Mouse (Mus musculus): ENCODE results near the gene Abi3bp. TPM values are rescaled to one million over a fixed set of nuclear protein-coding genes. Genes with fewer than 3 reads are reported as not detected.

The Abi3bp gene
- total and polyA plus RNA-seq, 3 experiments, result 0.03 TPM; not detected in 2

GRCm38 (mm10) chr16:56451923-56452322 lies 25.8 kb upstream of the Abi3bp start:
- Histone ChIP-seq H3K4me1 (ENCODE audit: control insufficient read depth in 1 of 2, insufficient read depth in 2 of 2, low read length in 2 of 2) (no peaks in the 10 kb centered on the region), H3K27me3 (ENCODE audit: control insufficient read depth in 1 of 2, insufficient read depth in 2 of 2, low read length in 2 of 2) (no peaks in the 10 kb centered on the region), H3K9ac (ENCODE audit: control insufficient read depth, low read depth, low read length, poor library complexity, severe bottlenecking) (no peak overlapping the region), H3K27ac (ENCODE audit: control insufficient read depth, low read depth, low read length) (no peak overlapping the region), H3K36me3 (ENCODE audit: control insufficient read depth in 1 of 2, insufficient read depth in 2 of 2, low read length in 2 of 2) (no peaks in the 10 kb centered on the region), H3K9me3 (replicated peaks; ENCODE audit: insufficient read depth, low read length) (no peaks in the 10 kb centered on the region), H3K79me2 (ENCODE audit: control insufficient read depth, insufficient read depth, low read length, poor library complexity) (no peaks in the 10 kb centered on the region), H3K4me3 (ENCODE audit: control insufficient read depth in 1 of 2, insufficient read depth in 1 of 2, low read depth in 2 of 2, low read length in 2 of 2) (no peak overlapping the region)
- no peak for DNase-seq (ENCODE audit: low read depth, low spot score)
- no peak for TF ChIP-seq SMC3 (IDR thresholded peaks at IDR 0.05; ENCODE audit: low read depth, low read length)
- TF ChIP-seq ZMIZ1 (IDR thresholded peaks at IDR 0.05; ENCODE audit: low read depth, low read length), result no peak
- TF ChIP-seq NRF1 (IDR thresholded peaks at IDR 0.05; ENCODE audit: insufficient read depth, low read depth, low read length, poor library complexity, severe bottlenecking), result no peak
- no peak for TF ChIP-seq CHD1 (IDR thresholded peaks at IDR 0.05; ENCODE audit: low read depth, low read length)
- TF ChIP-seq TAL1 (IDR thresholded peaks at IDR 0.05; ENCODE audit: low read length), result no peak
- no peak for TF ChIP-seq CTCF (IDR thresholded peaks at IDR 0.05 in 2 of 3, conservative IDR thresholded peaks at IDR 0.05 in 1 of 3; ENCODE audit: control insufficient read depth in 1 of 3, insufficient read depth in 1 of 3, low read depth in 2 of 3, low read length in 3 of 3, poor library complexity in 1 of 3, severe bottlenecking in 1 of 3)
- no peak for TF ChIP-seq E2F4 (IDR thresholded peaks at IDR 0.05; ENCODE audit: borderline replicate concordance, low read depth, low read length)
- no peak for TF ChIP-seq MAZ (IDR thresholded peaks at IDR 0.05; ENCODE audit: low read depth, low read length)
- no peak for TF ChIP-seq CHD2 (IDR thresholded peaks at IDR 0.05; ENCODE audit: low read length)
- no peak for TF ChIP-seq ZC3H11A (IDR thresholded peaks at IDR 0.05; ENCODE audit: low read depth, low read length)
- TF ChIP-seq TCF12 (IDR thresholded peaks at IDR 0.05; ENCODE audit: low read depth, low read length), result no peak
- no peak for TF ChIP-seq ELF1 (IDR thresholded peaks at IDR 0.05; ENCODE audit: low read depth, low read length)
- TF ChIP-seq RAD21 (IDR thresholded peaks at IDR 0.05; ENCODE audit: low read depth, low read length), result no peak
- TF ChIP-seq JUND (IDR thresholded peaks at IDR 0.05; ENCODE audit: low read depth, low read length), result no peak

DNA sequence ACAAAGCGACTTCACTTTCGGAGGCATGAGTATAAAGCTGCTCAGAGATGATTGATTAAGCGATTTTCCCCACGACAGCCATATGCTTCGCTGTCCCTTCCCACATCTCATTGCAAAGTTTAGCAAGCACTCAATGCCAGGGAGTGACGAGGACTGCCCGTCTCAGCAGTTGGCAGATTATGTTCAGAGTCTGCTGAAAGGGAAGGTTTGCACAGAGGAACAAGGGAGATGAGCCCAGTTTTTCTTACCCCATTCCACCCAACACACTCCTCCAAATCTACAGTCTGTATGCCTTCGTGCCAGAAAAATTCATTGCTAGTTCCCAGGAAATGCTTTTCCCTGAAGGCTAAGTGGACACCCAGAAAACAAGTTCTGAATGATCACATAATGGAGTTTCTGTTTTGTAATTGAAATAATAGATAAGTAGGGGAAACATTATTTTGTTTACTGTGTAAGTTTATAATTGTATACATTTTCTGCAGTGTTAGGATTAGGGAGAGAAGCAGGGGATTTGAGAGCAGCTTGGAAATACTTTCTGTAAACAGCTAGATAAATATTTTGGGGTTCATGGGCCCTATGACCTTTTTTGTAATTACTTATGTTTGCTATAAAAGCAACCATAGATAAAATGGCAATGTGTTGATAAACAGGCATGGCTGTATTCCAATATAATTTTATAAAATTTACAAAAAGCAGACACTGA lies 19.5 kb upstream of the Abi3bp start:
- Histone ChIP-seq H3K4me3 (ENCODE audit: control insufficient read depth in 1 of 2, insufficient read depth in 1 of 2, low read depth in 2 of 2, low read length in 2 of 2) (no peak overlapping the region), H3K27ac (ENCODE audit: control insufficient read depth, low read depth, low read length) (no peak overlapping the region), H3K27me3 (ENCODE audit: control insufficient read depth in 1 of 2, insufficient read depth in 2 of 2, low read length in 2 of 2) (peaks cover 0 to 1% of the 10 kb centered on the region in 2 experiments; a peak in 1 of 4 replicates), H3K9me3 (replicated peaks; ENCODE audit: insufficient read depth, low read length) (no peaks in the 10 kb centered on the region), H3K9ac (ENCODE audit: control insufficient read depth, low read depth, low read length, poor library complexity, severe bottlenecking) (no peak overlapping the region), H3K79me2 (ENCODE audit: control insufficient read depth, insufficient read depth, low read length, poor library complexity) (no peaks in the 10 kb centered on the region), H3K36me3 (ENCODE audit: control insufficient read depth in 1 of 2, insufficient read depth in 2 of 2, low read length in 2 of 2) (no peaks in the 10 kb centered on the region), H3K4me1 (ENCODE audit: control insufficient read depth in 1 of 2, insufficient read depth in 2 of 2, low read length in 2 of 2) (no peaks in the 10 kb centered on the region)
- TF ChIP-seq ZNF384 (IDR thresholded peaks at IDR 0.05; ENCODE audit: low read depth, low read length) (no peak), POLR2A (IDR thresholded peaks at IDR 0.05; ENCODE audit: control insufficient read depth in 1 of 2, insufficient read depth in 1 of 2, low read depth in 1 of 2, low read length in 2 of 2, poor library complexity in 1 of 2) (no peak), GABPA (IDR thresholded peaks at IDR 0.05; ENCODE audit: low read depth, low read length) (no peak), POLR2AphosphoS5 (IDR thresholded peaks at IDR 0.05; ENCODE audit: borderline replicate concordance, low read depth, low read length) (no peak), SIN3A (IDR thresholded peaks at IDR 0.05; ENCODE audit: low read length) (no peak), POLR2AphosphoS2 (IDR thresholded peaks at IDR 0.05; ENCODE audit: low read length) (no peak), E2F4 (IDR thresholded peaks at IDR 0.05; ENCODE audit: borderline replicate concordance, low read depth, low read length) (no peak), CHD1 (IDR thresholded peaks at IDR 0.05; ENCODE audit: low read depth, low read length) (no peak), KAT2A (conservative IDR thresholded peaks at IDR 0.05; ENCODE audit: low read depth, low read length) (no peak), RCOR1 (IDR thresholded peaks at IDR 0.05; ENCODE audit: low read depth, low read length) (no peak), TBP (IDR thresholded peaks at IDR 0.05; ENCODE audit: low read depth, low read length) (no peak)
- no peak for DNase-seq (ENCODE audit: low read depth, low spot score)
